8 mouse cellular contexts compared by ENCODE assay signal in genomic region chr5:123235731-123236130, GRCm38 (mm10). TPM values are rescaled to one million over a fixed set of nuclear protein-coding genes. Genes with fewer than 3 reads are reported as not detected.
DNase-seq lines count a peak whose midpoint lies in the region; ATAC-seq and TF ChIP-seq lines count a peak whose summit lies in the region.
"Had no signal": no experiment of that assay in that cellular context is flagged by ENCODE, and none has a peak within 500 bp of the region (broad histone marks: within the 10 kb centered on the region; RNA-seq: fewer than 3 reads in every experiment).

No protein-coding gene starts in this region.

- DNase-seq in ovary, postnatal 36 days (ENCODE audit: low spot score) = peak; percentile 32
- no peak for DNase-seq in ovary, adult 18-20 months (ENCODE audit: low spot score)
- peak; percentile 21 for DNase-seq in lung, adult 2 months

- no peak overlapping the region for H3K9ac ChIP-seq in embryonic facial prominence, embryonic 12.5 days
- H3K9ac ChIP-seq in intestine, postnatal 0 days (ENCODE audit: low read depth, low read length) = no peak overlapping the region
- H3K9ac ChIP-seq in stomach, embryonic 14.5 days (replicated peaks; ENCODE audit: low read depth, low read length) = no peak overlapping the region
- H3K9ac ChIP-seq: stomach, embryonic 15.5 days had no signal

- H3K36me3 ChIP-seq in embryonic facial prominence, embryonic 12.5 days = peaks cover 53% of the 10 kb centered on the region
- H3K36me3 ChIP-seq in intestine, postnatal 0 days (ENCODE audit: control insufficient read depth, insufficient read depth) = peaks cover 41% of the 10 kb centered on the region
- H3K36me3 ChIP-seq in stomach, embryonic 14.5 days (ENCODE audit: control insufficient read depth, insufficient read depth, low read length) = peaks cover 22% of the 10 kb centered on the region

- H3K4me2 ChIP-seq in embryonic facial prominence, embryonic 12.5 days (replicated peaks) = no peak overlapping the region
- no peak overlapping the region for H3K4me2 ChIP-seq in intestine, postnatal 0 days (replicated peaks; ENCODE audit: low read depth)
- H3K4me2 ChIP-seq in stomach, embryonic 14.5 days (replicated peaks; ENCODE audit: low read depth, low read length) = no peak overlapping the region
- H3K4me2 ChIP-seq: stomach, embryonic 15.5 days had no signal

- H3K27ac ChIP-seq in embryonic facial prominence, embryonic 12.5 days = peak overlapping the region; percentile 20; the same call in 1 of the 2 replicates
- no peak overlapping the region for H3K27ac ChIP-seq in intestine, postnatal 0 days (ENCODE audit: low read depth, low read length)
- H3K27ac ChIP-seq in stomach, embryonic 14.5 days (ENCODE audit: low read length) = no peak overlapping the region
- H3K27ac ChIP-seq: stomach, embryonic 15.5 days had no signal

- no peak for TF ChIP-seq POLR2A in lung, adult 2 months (IDR thresholded peaks at IDR 0.05; ENCODE audit: borderline replicate concordance, extremely low read depth, low read depth, low read length)

- H3K9me3 ChIP-seq in embryonic facial prominence, embryonic 12.5 days = no peaks in the 10 kb centered on the region
- H3K9me3 ChIP-seq in intestine, postnatal 0 days (ENCODE audit: control insufficient read depth) = no peaks in the 10 kb centered on the region
- no peaks in the 10 kb centered on the region for H3K9me3 ChIP-seq in stomach, embryonic 14.5 days (ENCODE audit: control insufficient read depth, low read depth, low read length)
- H3K9me3 ChIP-seq: stomach, embryonic 15.5 days had no signal

- TF ChIP-seq CTCF in intestine, postnatal 0 days (IDR thresholded peaks at IDR 0.05; ENCODE audit: low read depth) = peak; percentile 84
- peak; percentile 59 for TF ChIP-seq CTCF in lung, adult 2 months (IDR thresholded peaks at IDR 0.05; ENCODE audit: insufficient read depth, low read length)

- ATAC-seq in activated CD4-positive, CD25-positive, alpha-beta regulatory T cell, adult 4 months = peak; percentile 57
- ATAC-seq in embryonic facial prominence, embryonic 12.5 days (ENCODE audit: insufficient number of reproducible peaks, insufficient read depth, low FRiP score, low TSS enrichment) = peak; percentile 36; the same call in 1 of the 2 replicates
- ATAC-seq in intestine, postnatal 0 days = peak; percentile 66
- ATAC-seq in stomach, embryonic 14.5 days (ENCODE audit: insufficient number of reproducible peaks, insufficient read depth, low FRiP score, low read depth) = peak; percentile 63; the same call in 1 of the 2 replicates

- H3K4me1 ChIP-seq in embryonic facial prominence, embryonic 12.5 days = peaks cover 11% of the 10 kb centered on the region; the same call in 1 of the 2 replicates
- H3K4me1 ChIP-seq in intestine, postnatal 0 days (replicated peaks; ENCODE audit: control insufficient read depth, insufficient read depth, low read length) = no peaks in the 10 kb centered on the region
- H3K4me1 ChIP-seq in lung, adult 2 months (ENCODE audit: control insufficient read depth, insufficient read depth, low read length) = no peaks in the 10 kb centered on the region
- peaks cover 7% of the 10 kb centered on the region; the same call in 1 of the 2 replicates for H3K4me1 ChIP-seq in stomach, embryonic 14.5 days (ENCODE audit: control insufficient read depth, insufficient read depth, low read length)
- H3K4me1 ChIP-seq: stomach, embryonic 15.5 days had no signal

- no peaks in the 10 kb centered on the region for H3K27me3 ChIP-seq in embryonic facial prominence, embryonic 12.5 days
- H3K27me3 ChIP-seq in intestine, postnatal 0 days (replicated peaks; ENCODE audit: control insufficient read depth, insufficient read depth, low read length) = no peaks in the 10 kb centered on the region
- H3K27me3 ChIP-seq in stomach, embryonic 14.5 days (ENCODE audit: control insufficient read depth, insufficient read depth, low read length) = no peaks in the 10 kb centered on the region
- H3K27me3 ChIP-seq: stomach, embryonic 15.5 days had no signal

- H3K4me3 ChIP-seq in embryonic facial prominence, embryonic 12.5 days = no peak overlapping the region
- H3K4me3 ChIP-seq in intestine, postnatal 0 days (ENCODE audit: low read depth, low read length) = no peak overlapping the region
- no peak overlapping the region for H3K4me3 ChIP-seq in lung, adult 2 months (replicated peaks; ENCODE audit: extremely low read depth, low read depth, low read length)
- no peak overlapping the region for H3K4me3 ChIP-seq in stomach, embryonic 14.5 days (ENCODE audit: low read depth, low read length)
- H3K4me3 ChIP-seq: stomach, embryonic 15.5 days had no signal

- WGBS in embryonic facial prominence, embryonic 12.5 days = 56% methylated on average over 2 of the region's 2 CpGs
- WGBS in intestine, postnatal 0 days = 32% methylated on average over 2 of the region's 2 CpGs
- WGBS in lung, adult 2 months = 58% methylated on average over 2 of the region's 2 CpGs
- WGBS in stomach, embryonic 14.5 days = 34% methylated on average over 2 of the region's 2 CpGs

RNA-seq across cellular contexts. Expression of gene Wdr66, which starts 16.2 kb away (rescaled TPM):
- 1 to 10 TPM in 1 of 2 experiments, under 1 TPM in 1; 0.54 to 1.4 TPM for polyA plus RNA-seq in activated CD4-positive, CD25-positive, alpha-beta regulatory T cell, adult 4 months (2017; shearing (Covaris generic))
- 5.6 and 6.4 TPM in 2 replicates for polyA plus RNA-seq in embryonic facial prominence, embryonic 12.5 days (2016; fragmentation: Nextera tagmentation; extraction: Ambion mirVana)
- polyA plus RNA-seq in intestine, postnatal 0 days (2015; fragmentation: Nextera tagmentation; extraction: Ambion mirVana) = 0.42 and 0.51 TPM in 2 replicates
- 6.3 and 9.1 TPM in 2 replicates for polyA plus RNA-seq in lung, adult 2 months (2012; rRNA removed)
- 1.3 and 1.7 TPM in 2 replicates for polyA plus RNA-seq in stomach, embryonic 14.5 days (2014; fragmentation: Nextera tagmentation; extraction: Ambion mirVana)

RNA-seq across cellular contexts. Expression of gene Hpd, which starts 53.2 kb away (rescaled TPM):
- polyA plus RNA-seq in activated CD4-positive, CD25-positive, alpha-beta regulatory T cell, adult 4 months (2017; shearing (Covaris generic)) = not detected
- not detected in 2 replicates for polyA plus RNA-seq in embryonic facial prominence, embryonic 12.5 days (2016; fragmentation: Nextera tagmentation; extraction: Ambion mirVana)
- polyA plus RNA-seq in intestine, postnatal 0 days (2015; fragmentation: Nextera tagmentation; extraction: Ambion mirVana) = 3.9 and 4.7 TPM in 2 replicates
- 1.4 and 2.2 TPM in 2 replicates for polyA plus RNA-seq in lung, adult 2 months (2012; rRNA removed)
- polyA plus RNA-seq in stomach, embryonic 14.5 days (2014; fragmentation: Nextera tagmentation; extraction: Ambion mirVana) = 0.36 TPM in 1 of 2 replicates, not detected in the other
